Mouse (Mus musculus) c-Kit-negative CD71-positive TER-119-positive erythroid progenitor cells, embryonic 14.5 days (primary cell): ENCODE measurements at regions not wholly inside any gene's neighbourhood (a gene's known extent, or its start where the extent isn't known, plus 50 kb on each side); places are given as distances from the start of the nearest gene placed in this dataset.
A peak's percentile ranks its signal among the peaks of the same experiment; 100 is the strongest.

Experiments used
- DNase-seq: peaks from one replicate; pipeline ENCODE4 v3.0.0-alpha.2; 2013; ENCODE audit warnings: low read depth, low spot score

GRCm38 (mm10) chr8:104032179-104032578 is 69.2 kb upstream of the Cdh5 start:
- no peak for DNase-seq

GRCm38 (mm10) chr8:104033148-104033547 is 68.3 kb upstream of the Cdh5 start:
- no peak for DNase-seq

GRCm38 (mm10) chr8:104034286-104034685 is 67.1 kb upstream of the Cdh5 start:
- DNase-seq = no peak

- DNase-seq = no peak
Measured at GRCm38 (mm10) chr8:104036580-104037477, 64.6 kb upstream of the Cdh5 start.

GRCm38 (mm10) chr8:104037611-104038010 is 63.8 kb upstream of the Cdh5 start:
- no peak for DNase-seq

- no peak for DNase-seq
Measured at GRCm38 (mm10) chr8:104039526-104039925, 61.9 kb upstream of the Cdh5 start.

GRCm38 (mm10) chr8:104041522-104041921 is 59.9 kb upstream of the Cdh5 start:
- no peak for DNase-seq

GRCm38 (mm10) chr8:104042434-104042833 is 59.0 kb upstream of the Cdh5 start:
- DNase-seq = no peak

- DNase-seq = no peak
Measured at GRCm38 (mm10) chr8:104048037-104048436, 53.4 kb upstream of the Cdh5 start.

GRCm38 (mm10) chr8:104049181-104049580 is 52.2 kb upstream of the Cdh5 start:
- DNase-seq = no peak

GRCm38 (mm10) chr8:104050694-104051539 is 50.5 kb upstream of the Cdh5 start:
- DNase-seq = peak; percentile 13

- no peak for DNase-seq
Measured at GRCm38 (mm10) chr8:104051540-104051882, 49.9 kb upstream of the Cdh5 start.
